Mouse (Mus musculus) hindbrain, embryonic 15.5 days (tissue): ENCODE data around the gene Prrt3. TPM values are rescaled to one million over a fixed set of nuclear protein-coding genes. Genes with fewer than 3 reads are reported as not detected.

Source experiments
- ATAC-seq: fragments of 200-750 bp; cut with Nextera tagmentation; 2 replicates; pipeline ENCODE4 v1.8.0; 2017; ENCODE audit warnings: low read depth, moderate number of reproducible peaks, moderate TSS enrichment; ENCODE audit not compliant: low FRiP score
- H3K27ac ChIP-seq: fragments of 300-500 bp; sonication (generic); replicated peaks from 2 replicates; pipeline ENCODE4 v1.5.1; 2015; ENCODE audit warnings: mild to moderate bottlenecking, inconsistent platforms
- H3K27me3 ChIP-seq: fragments of 300-500 bp; sonication (generic); 2 replicates; pipeline ENCODE4 v1.6.1; 2015; ENCODE audit warnings: control low read depth, inconsistent platforms
- H3K36me3 ChIP-seq: fragments of 300-500 bp; sonication (generic); 2 replicates; pipeline ENCODE4 v1.6.1; 2015; ENCODE audit warnings: control low read depth, inconsistent platforms
- H3K4me1 ChIP-seq: fragments of 300-500 bp; sonication (generic); replicated peaks from 2 replicates; pipeline ENCODE4 v1.6.1; 2015; ENCODE audit warnings: control low read depth, inconsistent platforms
- H3K4me2 ChIP-seq: fragments of 300-500 bp; sonication (generic); 2 replicates; pipeline ENCODE4 v1.6.1; 2015; ENCODE audit warnings: moderate library complexity, mild to moderate bottlenecking, inconsistent platforms
- H3K4me3 ChIP-seq: fragments of 300-500 bp; sonication (generic); 2 replicates; pipeline ENCODE4 v1.5.1; 2015; ENCODE audit warnings: mild to moderate bottlenecking, inconsistent platforms
- H3K9ac ChIP-seq: fragments of 300-500 bp; sonication (generic); 2 replicates; pipeline ENCODE4 v1.6.1; 2015; ENCODE audit warnings: inconsistent platforms
- H3K9me3 ChIP-seq: fragments of 300-500 bp; sonication (generic); 2 replicates; pipeline ENCODE4 v1.6.1; 2016; ENCODE audit warnings: control low read depth, inconsistent platforms
- WGBS: fragments of 180-500 bp; shearing (Covaris S2); methylation state at CpG from one replicate; pipeline ENCODE4 v1.1.7; 2015; 5-methylcytosine and 5-hydroxymethylcytosine counted together
- polyA plus RNA-seq: library from polyadenylated mRNA; unstranded; fragments of >200 nt; fragmentation: Nextera tagmentation; extraction: Ambion mirVana; gene quantifications from 2 replicates; pipeline ENCODE4 v1.2.1, GENCODE M21; 2015

The Prrt3 gene
- polyA plus RNA-seq, 1 experiment from 2014 or later, result 12.6 TPM

GRCm38 (mm10) chr6:113483729-113484128, 18.0 kb downstream of the Prrt3 start:
- 12% methylated on average over 10 of the region's 10 CpGs for WGBS
- Histone ChIP-seq H3K9me3 (no peaks in the 10 kb centered on the region), H3K4me3 (peak overlapping the region; percentile 66), H3K4me1 (peaks cover 45% of the 10 kb centered on the region), H3K27ac (peak overlapping the region; percentile 94), H3K4me2 (peak overlapping the region; percentile 90), H3K9ac (peak overlapping the region; percentile 83), H3K36me3 (peaks cover 7% of the 10 kb centered on the region; the same call in 1 of the 2 replicates), H3K27me3 (no peaks in the 10 kb centered on the region)
- peak; percentile 55 for ATAC-seq

DNA sequence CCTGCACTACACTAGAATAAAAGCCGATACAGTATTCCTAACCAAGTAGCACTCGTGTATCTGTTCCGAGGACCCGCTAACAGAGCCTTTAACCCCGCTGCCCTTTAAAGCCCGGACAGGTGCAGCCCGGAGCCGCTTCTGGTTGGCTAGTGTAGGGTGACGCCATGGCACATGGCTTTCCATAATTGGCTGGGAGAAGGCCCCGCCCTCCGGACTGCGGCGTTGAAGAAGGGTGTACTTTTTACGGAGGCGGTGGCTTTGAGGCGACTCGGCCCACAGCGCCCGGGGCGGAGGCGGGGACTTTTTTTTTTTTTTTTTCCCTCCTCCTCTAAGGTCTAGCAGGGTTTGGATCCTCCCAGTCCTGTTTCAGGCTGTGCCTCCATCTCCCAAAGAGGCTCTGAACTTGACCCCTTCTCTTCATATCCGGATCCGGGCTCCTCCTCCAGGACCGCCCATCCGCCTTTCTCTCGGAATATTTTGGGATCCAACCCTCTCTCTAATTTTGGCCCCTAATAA, 18.6 kb downstream of the Prrt3 start, which contains the start of gene Creld1:
Gene Creld1, plus strand, starts transcription at position 198 of the 516 bp plus-strand sequence.
- peak; percentile 96 for ATAC-seq
- under 1% methylated on average over 26 of the region's 26 CpGs for WGBS
- Histone ChIP-seq H3K9ac (peak within 1 kb of the TSS; percentile 83), H3K4me2 (peak within 1 kb of the TSS; percentile 90), H3K4me1 (peaks cover 45% of the 10 kb centered on the region), H3K9me3 (no peaks in the 10 kb centered on the region), H3K27ac (peak within 1 kb of the TSS; percentile 94), H3K27me3 (no peaks in the 10 kb centered on the region), H3K4me3 (peak within 1 kb of the TSS; percentile 66), H3K36me3 (peaks cover under 1% of the 10 kb centered on the region; the same call in 1 of the 2 replicates)

- Histone ChIP-seq H3K36me3 (no peaks in the 10 kb centered on the region), H3K4me1 (peaks cover 45% of the 10 kb centered on the region), H3K9ac (peak overlapping the region; percentile 71), H3K4me3 (peak overlapping the region; percentile 66), H3K27ac (peak overlapping the region; percentile 94), H3K4me2 (peak overlapping the region; percentile 90), H3K9me3 (no peaks in the 10 kb centered on the region), H3K27me3 (no peaks in the 10 kb centered on the region)
- ATAC-seq, result peak; percentile 9
- WGBS, result under 1% methylated on average over 54 of the region's 65 CpGs
Observed at GRCm38 (mm10) chr6:113482477-113483099, 19.1 kb downstream of the Prrt3 start.

DNA sequence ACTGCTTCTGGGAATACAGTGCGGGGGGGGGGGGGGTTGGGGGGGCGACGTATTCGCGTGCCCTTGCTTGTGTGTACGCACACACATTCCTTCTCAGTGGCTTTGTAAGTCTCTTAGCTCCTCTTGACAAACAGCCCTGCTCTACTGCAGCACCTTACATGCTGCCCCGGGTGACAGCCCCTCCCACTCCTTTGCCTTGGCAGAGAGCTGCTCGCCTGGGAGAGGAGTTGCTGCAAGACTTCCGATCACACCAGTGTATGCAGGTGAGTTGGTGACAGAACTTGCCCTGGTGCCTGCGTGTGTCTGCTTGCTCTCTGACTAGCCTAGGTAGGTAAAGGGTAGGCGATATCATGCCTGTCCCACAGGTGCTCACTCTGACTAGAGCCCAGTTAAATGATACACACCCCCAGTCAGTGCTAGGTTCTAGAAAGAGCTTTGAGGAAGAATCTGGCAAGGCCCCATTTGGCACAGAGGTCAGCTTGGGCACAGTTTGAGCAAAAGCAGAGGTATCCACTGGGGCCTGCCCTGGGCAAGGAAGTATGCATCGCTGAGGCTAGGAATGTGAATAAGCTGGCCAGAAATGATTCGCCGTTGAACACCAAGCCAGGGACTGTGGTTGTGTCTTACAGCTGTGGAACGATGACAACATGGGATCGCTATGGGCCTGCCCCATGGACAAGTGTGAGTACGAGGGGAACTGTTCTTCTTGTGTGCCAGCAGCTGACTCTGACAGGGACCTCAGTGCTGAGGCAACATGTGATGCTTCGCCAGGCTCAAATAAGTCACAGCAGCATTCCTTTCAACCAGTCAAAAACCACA, 21.0 kb downstream of the Prrt3 start:
- H3K27ac ChIP-seq, result no peak overlapping the region
- peaks cover 38% of the 10 kb centered on the region for H3K4me1 ChIP-seq
- H3K4me2 ChIP-seq, result no peak overlapping the region
- ATAC-seq, result no peak
- H3K9ac ChIP-seq, result no peak overlapping the region
- no peaks in the 10 kb centered on the region for H3K27me3 ChIP-seq
- H3K4me3 ChIP-seq, result no peak overlapping the region
- no peaks in the 10 kb centered on the region for H3K9me3 ChIP-seq
- no peaks in the 10 kb centered on the region for H3K36me3 ChIP-seq
- WGBS, result 63% methylated on average over 18 of the region's 18 CpGs

DNA sequence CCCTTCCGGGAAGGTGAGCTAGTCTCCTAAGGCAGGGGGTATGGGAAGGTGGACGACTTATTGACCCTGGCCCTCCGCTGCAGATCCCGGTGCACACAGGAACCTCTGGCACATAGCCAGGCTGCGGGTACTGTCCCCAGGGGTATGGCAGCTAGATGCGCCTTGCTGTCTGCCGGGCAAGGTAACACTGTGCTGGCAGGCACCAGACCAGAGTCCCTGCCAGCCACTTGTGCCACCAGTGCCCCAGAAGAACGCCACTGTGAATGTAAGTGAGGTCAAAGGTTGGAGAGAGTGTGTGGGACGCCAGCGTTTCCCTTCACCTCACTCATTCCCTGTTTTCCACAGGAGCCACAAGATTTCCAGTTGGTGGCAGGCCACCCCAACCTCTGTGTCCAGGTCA, 22.8 kb downstream of the Prrt3 start:
- Histone ChIP-seq H3K27ac (no peak overlapping the region), H3K4me2 (no peak overlapping the region), H3K9me3 (no peaks in the 10 kb centered on the region), H3K36me3 (no peaks in the 10 kb centered on the region), H3K4me3 (no peak overlapping the region), H3K27me3 (no peaks in the 10 kb centered on the region), H3K4me1 (peaks cover 19% of the 10 kb centered on the region), H3K9ac (no peak overlapping the region)
- no peak for ATAC-seq
- WGBS, result 81% methylated on average over 10 of the region's 10 CpGs

DNA sequence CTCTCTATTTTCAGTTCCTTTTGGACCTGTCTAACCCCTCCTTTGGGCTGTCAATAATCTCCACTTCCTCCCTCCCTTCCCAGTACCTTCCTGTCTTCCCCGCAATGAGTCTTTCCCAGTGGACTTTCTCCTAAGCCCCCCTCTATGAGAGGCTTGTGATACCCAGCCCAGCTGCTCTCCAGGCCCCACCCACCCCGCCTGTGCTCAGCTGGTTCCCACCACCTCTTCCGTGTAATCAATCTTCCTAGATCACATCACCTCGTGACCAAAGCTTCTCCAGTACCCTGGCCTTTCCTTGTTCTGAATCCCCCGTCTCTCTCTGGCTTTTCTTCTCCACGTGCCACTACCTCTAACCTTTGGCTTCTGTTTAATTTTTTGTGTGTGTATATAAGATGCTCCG, 24.4 kb downstream of the Prrt3 start:
- Histone ChIP-seq H3K9ac (no peak overlapping the region), H3K27ac (no peak overlapping the region), H3K36me3 (no peaks in the 10 kb centered on the region), H3K27me3 (no peaks in the 10 kb centered on the region), H3K4me2 (no peak overlapping the region), H3K4me1 (peaks cover 12% of the 10 kb centered on the region), H3K4me3 (no peak overlapping the region), H3K9me3 (no peaks in the 10 kb centered on the region)
- 37% methylated on average over 7 of the region's 7 CpGs for WGBS
- ATAC-seq, result no peak

GRCm38 (mm10) chr6:113473715-113474114, 28.0 kb downstream of the Prrt3 start:
- Histone ChIP-seq H3K4me3 (no peak overlapping the region), H3K4me1 (peaks cover 14% of the 10 kb centered on the region), H3K27me3 (peaks cover 18% of the 10 kb centered on the region), H3K9ac (no peak overlapping the region), H3K27ac (no peak overlapping the region), H3K4me2 (no peak overlapping the region), H3K36me3 (no peaks in the 10 kb centered on the region), H3K9me3 (no peaks in the 10 kb centered on the region)
- ATAC-seq, result no peak
- 86% methylated on average over 6 of the region's 6 CpGs for WGBS

DNA sequence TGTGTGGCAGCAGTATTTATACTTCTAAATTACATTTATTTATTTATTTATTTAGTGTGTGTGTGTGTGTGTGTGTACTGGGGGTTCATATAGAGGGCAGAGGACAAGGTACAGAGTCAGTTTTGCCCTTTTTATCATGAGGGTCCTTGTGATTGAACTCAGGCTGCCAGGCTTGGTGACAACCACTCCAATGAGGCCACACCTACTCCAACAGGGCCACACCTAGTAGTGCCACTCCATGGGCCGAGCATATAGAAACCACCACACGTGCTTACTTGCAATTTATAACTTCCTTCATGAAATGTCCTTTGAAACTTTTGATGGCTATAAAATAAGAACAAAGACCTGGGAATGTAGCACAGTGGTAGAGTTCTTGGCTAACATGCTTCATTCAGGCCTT, 28.5 kb downstream of the Prrt3 start:
- ATAC-seq, result no peak
- Histone ChIP-seq H3K4me2 (no peak overlapping the region), H3K9me3 (no peaks in the 10 kb centered on the region), H3K4me1 (peaks cover 14% of the 10 kb centered on the region), H3K27me3 (peaks cover 18% of the 10 kb centered on the region), H3K27ac (no peak overlapping the region), H3K36me3 (no peaks in the 10 kb centered on the region), H3K9ac (no peak overlapping the region), H3K4me3 (no peak overlapping the region)
- 88% methylated on average over 2 of the region's 2 CpGs for WGBS

DNA sequence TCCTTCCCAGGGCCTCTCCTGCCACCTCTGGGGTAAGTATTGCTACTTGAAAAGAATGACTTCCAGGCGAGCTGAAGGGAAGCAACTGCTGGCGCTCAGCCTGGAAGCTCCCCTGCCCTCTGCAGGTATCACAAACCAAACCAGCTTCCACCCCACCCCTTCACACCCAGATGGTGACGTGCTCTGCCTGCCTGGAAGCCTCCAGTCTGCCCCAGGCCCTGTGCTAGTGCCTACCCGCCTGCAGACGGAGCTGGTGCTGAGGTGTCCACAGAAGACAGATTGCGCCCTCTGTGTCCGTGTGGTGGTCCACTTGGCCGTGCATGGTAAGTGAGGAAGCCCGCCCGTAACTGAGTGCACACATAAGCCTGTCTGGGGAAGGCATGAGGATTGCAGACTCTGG, 29.7 kb downstream of the Prrt3 start:
- Histone ChIP-seq H3K4me1 (peaks cover 14% of the 10 kb centered on the region), H3K4me2 (no peak overlapping the region), H3K36me3 (no peaks in the 10 kb centered on the region), H3K9ac (0 out of 2 replicates have a peak overlapping the region, but pooled peaks have one; percentile 9), H3K4me3 (no peak overlapping the region), H3K27ac (no peak overlapping the region), H3K9me3 (no peaks in the 10 kb centered on the region), H3K27me3 (peaks cover 22% of the 10 kb centered on the region)
- no peak for ATAC-seq
- 62% methylated on average over 10 of the region's 10 CpGs for WGBS

DNA sequence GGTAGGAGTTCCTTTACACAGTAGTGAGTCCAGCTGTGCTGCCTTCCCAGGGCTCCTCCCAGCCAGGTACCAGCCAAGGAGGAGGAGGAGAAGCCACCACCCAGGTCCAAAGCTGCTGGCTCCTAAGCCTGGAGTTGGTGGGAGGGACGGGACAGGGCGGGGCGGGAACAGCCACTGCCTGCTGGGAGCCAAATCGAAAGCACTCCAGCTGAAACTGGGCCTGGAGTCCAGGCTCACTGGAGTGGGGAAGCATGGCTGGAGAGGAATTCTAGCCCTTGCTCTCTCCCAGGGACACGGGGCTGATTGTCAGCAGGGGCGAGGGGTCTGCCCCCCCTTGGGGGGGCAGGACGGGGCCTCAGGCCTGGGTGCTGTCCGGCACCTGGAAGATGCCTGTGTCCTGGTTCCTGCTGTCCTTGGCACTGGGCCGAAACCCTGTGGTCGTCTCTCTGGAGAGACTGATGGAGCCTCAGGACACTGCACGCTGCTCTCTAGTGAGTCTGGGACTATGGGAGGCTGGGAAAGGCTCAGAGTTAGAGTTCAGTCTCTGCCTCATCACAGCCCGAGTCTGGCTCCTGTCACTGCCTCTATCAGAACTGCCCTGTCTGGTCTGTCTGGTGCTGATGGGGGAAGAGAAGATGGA, 30.3 kb downstream of the Prrt3 start, which contains the start of gene Il17rc:
Gene Il17rc, plus strand, starts transcription at position 131 of the 640 bp plus-strand sequence.
- no peaks in the 10 kb centered on the region for H3K36me3 ChIP-seq
- peaks cover 14% of the 10 kb centered on the region for H3K4me1 ChIP-seq
- ATAC-seq, result no peak
- no peak within 1 kb of the TSS for H3K27ac ChIP-seq
- peaks cover 22% of the 10 kb centered on the region for H3K27me3 ChIP-seq
- peak within 1 kb of the TSS; percentile 30 for H3K4me2 ChIP-seq
- 18% methylated on average over 12 of the region's 12 CpGs for WGBS
- H3K9me3 ChIP-seq, result no peaks in the 10 kb centered on the region
- H3K4me3 ChIP-seq, result no peak within 1 kb of the TSS
- 0 out of 2 replicates have a peak within 1 kb of the TSS, but pooled peaks have one; percentile 9 for H3K9ac ChIP-seq

GRCm38 (mm10) chr6:113469432-113469831, 32.3 kb downstream of the Prrt3 start:
- 2% methylated on average over 31 of the region's 31 CpGs for WGBS

More at GRCm38 (mm10) chr6:113469432-113469831, 32.3 kb downstream of the Prrt3 start:
- Histone ChIP-seq H3K9me3 (no peaks in the 10 kb centered on the region), H3K4me2 (peak overlapping the region; percentile 69), H3K27me3 (peaks cover 22% of the 10 kb centered on the region), H3K4me1 (peaks cover 14% of the 10 kb centered on the region), H3K9ac (peak overlapping the region; percentile 30; the same call in 1 of the 2 replicates), H3K36me3 (no peaks in the 10 kb centered on the region), H3K27ac (no peak overlapping the region), H3K4me3 (peak overlapping the region; percentile 38)
- peak; percentile 76 for ATAC-seq
